16 mouse cellular contexts compared by ENCODE assay signal in the genomic region with DNA sequence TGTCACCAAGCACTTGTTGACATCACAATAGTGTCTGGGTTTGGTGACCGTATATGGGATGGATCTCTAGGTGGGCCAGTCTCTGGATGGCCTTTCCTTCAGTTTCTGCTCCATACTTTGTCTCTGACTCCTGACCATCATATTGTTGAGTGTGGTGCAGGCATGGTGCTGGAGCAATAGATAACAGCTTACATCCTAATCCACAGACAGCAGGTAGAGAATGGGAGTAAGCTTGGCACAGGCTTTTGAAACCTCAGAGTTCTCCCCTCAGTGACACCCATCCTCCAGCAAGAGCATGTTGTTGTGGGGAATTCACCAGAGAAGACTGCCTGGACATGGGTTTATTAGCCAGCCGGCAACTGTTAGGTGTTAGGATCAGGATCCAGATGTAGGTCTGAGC.
"Had no signal": no experiment of that assay in that cellular context is flagged by ENCODE, and none has a peak within 500 bp of the region (broad histone marks: within the 10 kb centered on the region; RNA-seq: fewer than 3 reads in every experiment).

No protein-coding gene starts in this region.

- H3K4me2 ChIP-seq: lung, embryonic 15.5 days; midbrain, embryonic 11.5 days; midbrain, embryonic 13.5 days; midbrain, embryonic 15.5 days; neural tube, embryonic 12.5 days; stomach, embryonic 15.5 days had no signal

- H3K4me1 ChIP-seq: lung, embryonic 15.5 days; midbrain, embryonic 13.5 days; midbrain, embryonic 15.5 days; neural tube, embryonic 12.5 days; stomach, embryonic 15.5 days had no signal

- H3K9me3 ChIP-seq: lung, embryonic 15.5 days; midbrain, embryonic 13.5 days; midbrain, embryonic 15.5 days; neural tube, embryonic 12.5 days; stomach, embryonic 15.5 days had no signal

- ATAC-seq: lung, postnatal 0 days; midbrain, embryonic 13.5 days; midbrain, embryonic 15.5 days had no signal

- H3K4me3 ChIP-seq: lung, embryonic 15.5 days; midbrain, embryonic 13.5 days; midbrain, embryonic 15.5 days; neural tube, embryonic 12.5 days; stomach, embryonic 15.5 days had no signal

- H3K9ac ChIP-seq: lung, embryonic 15.5 days; midbrain, embryonic 13.5 days; midbrain, embryonic 15.5 days; neural tube, embryonic 12.5 days; stomach, embryonic 15.5 days had no signal

- H3K27ac ChIP-seq: lung, embryonic 15.5 days; macrophage; midbrain, embryonic 13.5 days; midbrain, embryonic 15.5 days; neural tube, embryonic 12.5 days; stomach, embryonic 15.5 days; stomach, postnatal 0 days had no signal

- H3K27me3 ChIP-seq: lung, embryonic 15.5 days; midbrain, embryonic 13.5 days; midbrain, embryonic 15.5 days; neural tube, embryonic 12.5 days; stomach, embryonic 15.5 days had no signal

- DNase-seq: lung, adult 2 months; lung, postnatal 14 days; lung, postnatal 36 days; right cerebral cortex, postnatal 14 days; thymus, adult 2 months; thymus, postnatal 25 days; thymus, postnatal 4 days had no signal

- H3K36me3 ChIP-seq: lung, embryonic 15.5 days; midbrain, embryonic 13.5 days; midbrain, embryonic 15.5 days; neural tube, embryonic 12.5 days; stomach, embryonic 15.5 days had no signal
